Mouse (Mus musculus): ENCODE results near the gene Mgat3.

DNA sequence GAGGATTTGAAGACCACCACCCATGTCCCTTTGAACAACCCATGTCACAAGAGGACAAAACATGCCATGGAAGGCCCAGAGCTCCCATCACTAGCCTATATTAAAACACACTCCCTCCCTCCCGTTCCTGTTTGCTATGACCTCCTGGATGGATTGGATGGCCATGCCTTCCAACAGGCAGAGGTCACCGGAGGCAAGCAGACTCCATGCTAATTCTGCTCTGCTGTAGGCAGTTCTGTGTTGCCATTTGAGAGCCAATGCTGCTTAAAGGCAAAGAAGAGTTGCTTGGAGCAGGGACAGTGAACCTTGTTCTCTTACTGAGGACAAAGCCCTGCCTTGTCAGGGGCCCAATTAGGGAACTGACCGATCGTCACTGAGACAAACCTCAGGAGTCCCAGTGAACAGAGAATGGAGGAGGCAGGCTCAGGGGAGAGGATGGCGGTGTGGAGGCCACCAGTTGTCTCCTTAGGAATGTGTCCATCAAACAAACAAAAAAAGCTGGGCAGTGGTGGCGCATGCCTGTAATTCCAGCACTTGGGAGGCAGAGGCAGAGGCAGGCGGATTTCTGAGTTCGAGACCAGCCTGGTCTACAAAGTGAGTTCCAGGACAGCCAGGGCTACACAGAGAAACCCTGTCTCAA is 86.0 kb downstream of the Mgat3 start:
- TF ChIP-seq CTCF (IDR thresholded peaks at IDR 0.05) (no peak), EP300 (IDR thresholded peaks at IDR 0.05) (no peak)
